Mouse (Mus musculus) spleen, adult 2 months (tissue): Measurements from ENCODE around the gene Mical3.

Source experiments
- CTCF ChIP-seq: fragments of 200-500 bp; IDR thresholded peaks from 2 replicates; pipeline ENCODE4 v1.5.1; 2011; ENCODE audit warnings: mild to moderate bottlenecking, inconsistent platforms; ENCODE audit not compliant: insufficient read depth, insufficient read length, insufficient replicate concordance; ENCODE audit errors: extremely low read depth
- POLR2A ChIP-seq: fragments of 200-500 bp; IDR thresholded peaks from 2 replicates; pipeline ENCODE4 v1.6.1; 2011; ENCODE audit warnings: low read depth, low read length, inconsistent platforms

DNA sequence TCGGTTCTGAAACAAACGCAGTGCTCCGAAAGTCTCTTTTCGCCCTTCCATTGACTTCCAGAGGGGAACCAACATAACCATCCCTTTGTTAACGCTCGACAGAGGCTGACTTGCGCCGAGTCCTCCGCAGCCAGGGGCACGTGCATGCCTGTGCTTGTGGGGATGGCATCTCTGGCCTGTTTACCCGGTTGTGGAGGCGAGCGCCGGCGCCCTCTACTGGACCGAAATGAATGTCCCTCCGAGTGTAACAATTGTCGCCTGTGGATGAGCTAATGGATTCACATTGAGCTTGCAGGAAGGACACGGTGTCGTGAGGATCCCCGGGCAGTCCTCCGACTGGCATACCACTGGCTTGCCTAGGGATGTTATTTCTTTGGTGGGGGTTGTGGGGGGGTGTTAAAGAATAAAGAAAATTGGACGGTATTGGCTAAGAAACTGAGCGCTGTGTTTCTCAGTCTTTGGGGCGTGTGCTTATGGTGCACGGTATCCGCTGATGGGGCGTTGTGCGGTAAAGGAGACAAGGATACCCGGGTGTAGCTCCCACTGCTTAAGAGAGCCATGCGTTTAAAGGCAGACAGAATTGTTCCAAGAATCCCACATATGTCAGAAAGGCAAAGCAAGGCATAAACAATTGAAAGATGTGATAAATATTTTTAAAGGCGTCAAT is 627 bp downstream of the Mical3 start:
- TF ChIP-seq CTCF (peak; percentile 94), POLR2A (no peak)
